Mouse (Mus musculus): ENCODE data around the gene Olfr1444.
A peak's percentile ranks its signal among the peaks of the same experiment; 100 is the strongest.

The Olfr1444 gene

DNA sequence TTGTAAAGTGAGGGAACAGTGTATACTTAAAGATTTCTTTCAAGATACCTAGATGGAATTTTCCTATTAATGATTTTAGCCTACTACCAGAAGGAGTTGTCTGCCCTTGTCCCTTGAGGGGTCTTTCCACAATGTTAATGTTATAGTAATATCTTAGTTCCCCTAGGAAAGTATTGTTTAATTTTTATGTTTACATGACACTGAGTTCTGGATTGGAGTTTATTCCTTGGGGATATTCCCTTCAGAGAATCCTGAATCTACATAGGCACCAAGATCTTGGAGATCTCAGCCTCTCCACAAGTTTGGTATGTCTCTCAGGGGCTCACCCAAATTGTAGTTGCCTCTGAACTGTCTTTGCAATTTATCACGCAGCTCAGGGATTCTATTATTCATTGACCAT lies at the start of gene Olfr1444:
Gene Olfr1444 (plus strand): TSS at position 301 of the 400 bp plus-strand sequence.
- DNase-seq: no peak

DNA sequence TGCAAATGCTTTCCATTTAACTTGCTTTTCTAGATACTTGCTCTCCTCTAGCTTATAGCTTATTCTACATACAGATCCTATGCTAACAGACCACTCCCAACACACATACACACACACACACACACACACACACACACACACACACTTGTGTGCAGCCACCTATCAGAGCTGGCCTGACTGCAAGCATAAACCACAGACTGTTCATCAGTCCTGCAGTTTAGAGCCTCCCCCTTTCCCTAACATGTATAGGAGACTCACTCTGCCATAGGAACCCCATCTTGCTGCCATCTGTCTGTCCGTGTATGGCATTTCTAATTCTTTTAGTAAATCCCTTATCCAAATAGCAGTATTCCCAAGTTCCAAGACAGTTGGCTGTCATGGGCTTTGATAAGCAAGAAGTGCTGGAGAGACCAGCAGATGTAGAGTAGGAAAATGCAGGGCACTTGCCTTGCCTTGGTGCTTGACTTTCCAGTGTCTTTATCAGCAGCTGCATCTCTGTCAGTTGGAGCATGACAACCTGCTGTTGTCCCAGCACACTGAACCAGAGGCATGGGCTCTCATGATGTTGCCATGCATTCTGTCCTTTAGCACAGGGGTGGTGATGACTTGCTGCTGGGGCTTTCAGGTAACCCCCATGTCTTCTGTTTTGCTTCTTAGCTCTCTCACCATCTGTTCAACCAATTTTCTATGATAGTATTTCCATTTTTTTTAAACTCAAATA lies 44.3 kb upstream of the Olfr1444 start:
- no peak for DNase-seq

DNA sequence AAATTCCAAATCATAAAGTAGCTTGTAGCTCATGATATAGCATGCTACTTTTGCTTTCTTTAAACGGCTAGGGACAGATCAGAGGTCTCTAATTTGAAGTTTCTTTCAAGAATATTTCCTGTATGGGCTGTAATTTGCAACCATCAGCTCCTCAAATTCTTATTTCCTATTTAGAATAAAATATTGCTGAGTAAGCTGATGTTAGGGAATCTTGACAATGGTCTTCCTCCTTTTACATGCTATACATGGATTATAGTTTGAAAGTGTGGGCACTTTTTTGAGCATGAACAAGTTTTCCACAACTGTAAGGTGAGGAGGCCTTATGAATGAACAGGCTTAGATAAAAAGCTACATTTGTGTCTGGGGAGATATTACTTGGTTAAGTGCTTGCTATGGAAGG lies 43.2 kb upstream of the Olfr1444 start:
- no peak for DNase-seq

DNA sequence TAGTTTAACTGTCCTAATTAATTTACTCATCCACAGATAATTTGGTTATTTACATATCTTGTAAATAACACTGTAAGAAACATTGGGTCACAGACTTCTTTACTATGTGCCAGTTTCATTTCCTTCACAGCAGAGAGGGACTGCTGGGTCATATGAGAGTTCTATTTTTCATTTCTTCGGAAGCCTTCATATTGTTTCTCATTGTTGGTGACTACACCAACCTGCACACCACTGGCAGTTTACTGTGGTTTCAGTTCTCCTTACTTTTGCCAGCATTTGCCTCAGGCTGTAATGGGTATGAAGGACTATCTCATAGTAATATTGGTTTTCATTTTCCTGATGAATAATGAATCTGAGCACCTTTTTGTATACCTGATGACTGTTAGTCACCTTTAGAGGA lies 38.6 kb upstream of the Olfr1444 start:
- no peak for DNase-seq

DNA sequence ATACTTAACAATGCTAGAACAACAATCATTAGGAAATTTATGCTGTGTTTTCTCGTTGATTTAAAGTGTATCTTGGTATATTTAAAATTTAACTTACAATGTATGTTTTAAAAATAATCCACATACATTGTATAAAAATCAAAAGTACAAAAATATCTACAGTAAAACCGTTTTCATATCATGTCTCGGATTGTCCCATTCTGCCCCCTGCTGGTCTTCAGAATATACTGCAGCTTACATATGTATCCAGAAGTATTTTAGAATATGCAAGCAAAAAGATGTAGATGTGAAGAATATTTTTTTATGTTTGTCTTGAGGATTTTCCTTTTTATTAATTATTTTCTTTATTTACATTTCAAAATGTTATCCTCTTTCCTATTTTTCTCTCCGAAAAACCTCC lies 36.7 kb upstream of the Olfr1444 start:
- DNase-seq: peak in 1 of 2 experiments; percentile 36

DNA sequence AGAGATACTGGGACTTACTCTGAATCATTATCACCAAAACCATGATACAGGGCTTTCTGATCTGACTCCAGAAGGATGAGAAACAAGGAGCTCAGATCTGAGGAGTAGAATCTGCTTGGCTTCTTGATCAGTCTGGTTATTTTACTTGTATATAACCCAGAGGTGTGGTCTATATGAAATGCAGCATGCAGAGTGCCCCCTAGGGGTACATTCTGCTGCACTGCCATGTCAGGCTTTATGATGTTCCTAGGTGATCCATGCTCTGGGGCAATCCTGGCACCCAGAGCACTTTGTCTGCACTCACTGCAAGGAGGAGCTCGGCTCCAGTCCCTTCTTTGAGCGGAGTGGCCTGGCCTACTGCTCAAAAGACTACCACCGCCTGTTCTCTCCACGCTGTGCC lies 32.5 kb upstream of the Olfr1444 start:
- DNase-seq: peak in 1 of 2 experiments; percentile 25

DNA sequence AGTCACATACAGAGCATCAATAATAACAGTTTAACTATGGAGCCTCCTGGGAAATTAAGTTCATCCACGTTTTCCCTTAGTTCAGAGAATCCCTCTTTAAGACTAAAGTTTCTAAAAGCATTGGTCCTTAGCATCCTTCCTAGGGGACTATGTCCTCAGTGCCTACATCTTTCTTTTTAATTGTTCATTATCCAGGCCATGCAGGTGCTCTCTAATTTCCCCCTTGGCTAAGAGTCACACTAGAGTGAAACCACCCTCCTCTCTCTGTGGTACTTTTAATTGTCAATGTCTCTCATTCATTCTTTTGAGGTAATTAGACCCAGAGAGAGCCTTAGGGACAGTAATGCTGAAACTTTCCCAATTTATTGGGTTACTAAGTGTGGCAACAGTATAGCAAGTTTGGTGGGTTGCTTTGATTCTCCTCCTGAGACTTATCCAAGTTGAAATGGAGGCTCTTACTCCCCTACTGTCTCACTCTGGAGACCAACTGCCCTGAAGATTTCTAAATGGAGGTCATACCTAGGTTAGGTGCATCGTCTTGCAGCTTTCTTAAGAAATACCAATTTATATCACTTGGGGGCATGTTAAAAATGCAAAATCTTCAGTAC lies 26.2 kb upstream of the Olfr1444 start:
- no peak for DNase-seq

DNA sequence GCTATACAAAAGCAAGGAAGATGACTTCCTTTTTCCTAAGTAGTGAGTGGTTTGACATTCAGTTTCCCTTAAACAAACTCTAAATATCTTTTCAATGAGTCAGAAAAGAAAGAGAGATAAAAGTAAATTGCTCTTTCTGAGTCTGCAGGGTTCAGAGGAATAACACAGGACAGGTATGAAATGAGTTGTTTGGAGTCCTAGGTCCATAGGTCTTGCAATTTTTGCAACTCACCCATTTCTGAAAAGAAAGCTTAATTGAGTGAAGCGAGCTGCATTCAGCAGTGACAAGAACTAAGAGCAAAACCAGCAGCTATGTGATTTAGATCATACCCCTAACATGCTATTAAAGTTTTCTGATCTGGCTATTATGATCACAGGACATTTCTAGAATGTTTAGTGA lies 25.5 kb upstream of the Olfr1444 start:
- no peak for DNase-seq

DNA sequence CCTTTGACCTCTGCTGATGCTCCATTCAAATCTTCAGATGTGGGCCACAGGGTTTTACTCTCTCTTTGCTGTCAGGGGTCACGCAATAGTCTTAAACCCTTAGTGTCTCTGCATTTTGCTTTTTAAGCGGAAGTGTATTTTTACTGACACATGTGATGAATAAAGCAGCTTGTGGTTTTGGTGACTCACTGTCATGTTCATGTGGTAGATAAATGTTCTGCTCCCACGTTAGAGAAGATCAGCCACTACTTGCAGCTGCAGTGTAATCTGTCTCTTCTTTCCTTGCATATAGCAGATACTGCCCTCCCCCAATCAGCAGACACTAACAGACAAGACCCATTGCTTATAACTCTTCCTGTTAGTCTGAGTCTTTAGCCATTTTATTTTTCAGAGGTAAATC lies 23.5 kb upstream of the Olfr1444 start:
- DNase-seq: no peak

DNA sequence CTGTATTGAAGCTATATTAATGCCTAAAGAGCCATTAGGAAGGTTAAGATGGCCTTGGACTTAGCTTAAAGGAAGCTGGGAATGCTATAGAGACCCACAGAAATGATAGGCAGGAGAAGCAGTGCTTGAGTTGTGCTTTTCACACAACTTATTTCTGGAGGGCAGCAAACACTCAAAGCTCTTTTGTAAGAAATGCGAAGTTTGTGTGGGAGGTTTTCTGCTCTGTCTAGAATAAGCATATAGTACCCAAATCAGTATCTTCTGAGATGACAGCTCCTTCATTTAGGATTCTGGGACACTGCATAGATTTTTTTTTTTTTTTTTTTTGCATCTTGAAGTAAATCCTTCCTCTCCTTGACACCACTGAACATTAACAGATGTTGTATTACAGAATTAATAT lies 18.6 kb upstream of the Olfr1444 start:
- no peak for DNase-seq

DNA sequence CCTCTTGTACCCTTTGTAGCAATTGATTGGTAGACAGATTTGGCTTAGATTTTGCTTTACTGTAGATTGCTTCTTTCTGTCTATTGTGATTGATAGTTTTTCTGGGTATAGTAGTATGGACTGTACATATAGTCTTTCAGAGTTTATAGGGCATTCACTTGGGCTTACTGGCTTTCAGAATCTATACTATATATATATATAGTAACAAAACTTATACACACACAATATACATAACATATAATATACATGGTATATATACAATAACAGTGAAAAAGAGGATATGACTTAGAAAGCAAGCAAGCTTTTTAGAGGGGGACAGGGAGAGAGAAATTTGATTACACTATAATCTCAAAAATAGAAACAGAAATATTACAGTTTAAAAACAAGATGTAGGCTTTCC lies 10.7 kb upstream of the Olfr1444 start, which contains the start of gene Gm5244:
Gene Gm5244 (plus strand): TSS at position 301 of the 400 bp plus-strand sequence.
- DNase-seq: no peak

DNA sequence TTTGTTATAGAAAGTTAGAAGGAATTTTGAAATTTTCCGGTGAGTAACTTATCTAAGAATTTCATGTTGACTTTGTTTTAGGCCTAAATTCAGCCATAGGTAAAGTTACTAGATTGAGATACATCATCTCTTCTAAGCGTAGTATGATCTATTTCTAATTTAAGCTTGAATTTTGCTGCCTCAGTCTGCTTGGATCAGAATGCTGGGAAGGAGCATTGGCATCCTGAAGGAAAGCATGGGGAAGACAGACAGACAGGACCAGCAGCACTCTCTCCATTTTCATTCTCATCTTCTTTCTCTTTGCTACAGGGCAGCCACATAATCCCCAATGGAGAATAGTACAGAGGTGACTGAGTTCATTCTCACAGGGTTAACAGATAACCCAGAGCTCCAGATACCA lies 26.5 kb downstream of the Olfr1444 start, which contains the start of gene Olfr1445:
Gene Olfr1445 (plus strand): TSS at position 301 of the 400 bp plus-strand sequence.
- DNase-seq: no peak

DNA sequence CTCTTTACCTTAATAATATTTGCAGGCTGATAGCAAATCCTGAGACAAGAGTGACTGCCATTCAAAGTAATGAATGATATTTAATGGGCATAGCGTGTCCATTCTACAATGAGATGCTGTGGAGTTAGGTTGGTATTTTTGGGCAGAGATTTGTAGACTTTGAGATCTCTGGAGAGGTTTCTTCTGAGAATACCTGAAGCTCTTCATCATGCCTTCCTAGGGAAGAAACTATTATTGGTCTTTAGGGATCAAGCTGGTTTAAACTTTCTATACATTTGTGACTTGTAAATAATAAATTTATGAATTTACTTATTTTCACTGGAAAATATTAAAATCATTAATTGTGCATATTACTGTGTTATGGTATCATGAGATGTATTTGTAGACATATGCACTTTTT lies 36.3 kb downstream of the Olfr1444 start, which contains the start of gene Olfr1446:
Gene Olfr1446 (minus strand): TSS at position 101 of the 400 bp plus-strand sequence.
- DNase-seq: no peak

DNA sequence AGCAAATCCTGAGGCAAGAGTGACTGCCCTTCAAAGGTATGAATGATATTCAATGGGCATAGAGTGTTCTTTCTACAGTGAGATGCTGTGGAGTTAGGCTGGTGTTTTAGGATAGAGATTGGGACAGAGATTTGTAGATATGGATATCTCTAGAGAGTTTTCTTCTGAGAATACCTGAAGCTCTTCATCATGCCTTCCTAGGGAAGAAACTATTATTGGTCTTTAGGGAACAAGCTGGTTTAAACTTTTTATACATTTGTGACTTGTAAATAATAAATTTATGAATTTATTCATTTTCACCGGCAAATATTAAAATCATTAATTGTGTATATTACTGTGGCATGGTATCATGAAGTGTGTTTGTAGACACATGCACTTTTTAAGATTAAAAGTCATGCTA lies 46.6 kb downstream of the Olfr1444 start, which contains the start of gene Olfr1447:
Gene Olfr1447 (minus strand): TSS at position 101 of the 400 bp plus-strand sequence.
- no peak for DNase-seq

All from spleen, adult 18-20 months (tissue).